In the genomic region with DNA sequence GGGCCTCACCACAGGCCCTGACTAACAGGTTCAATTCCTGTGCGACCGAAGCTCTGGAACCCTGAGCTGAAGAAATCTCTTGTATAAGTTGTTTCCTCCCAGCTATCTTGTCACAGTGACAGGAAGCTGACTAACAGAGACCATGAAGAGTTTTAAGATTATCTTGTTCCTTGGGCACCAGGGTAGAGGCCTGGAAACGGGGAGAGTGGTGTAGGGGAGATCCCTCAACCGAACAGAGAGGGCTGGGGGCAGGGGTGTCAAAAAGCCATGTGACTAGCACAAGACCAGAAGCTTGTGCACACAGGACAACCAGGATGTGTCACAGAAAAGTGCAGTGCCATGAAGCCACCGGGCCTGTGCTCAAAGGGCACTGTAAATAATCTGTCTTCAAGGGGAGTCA, we compare ENCODE assay signal across 17 mouse cellular contexts.
"Had no signal": no experiment of that assay in that cellular context is flagged by ENCODE, and none has a peak within 500 bp of the region (broad histone marks: within the 10 kb centered on the region; RNA-seq: fewer than 3 reads in every experiment).

No protein-coding gene starts in this region.

- DNase-seq: kidney, adult 9 months; kidney, postnatal 14 days; kidney, postnatal 4 days; left cerebral cortex, postnatal 4 days; liver, postnatal 0 days; lung, embryonic 14.5 days; midbrain, embryonic 14.5 days; right cerebral cortex, postnatal 4 days; thymus, adult 2 months; thymus, postnatal 14 days; thymus, postnatal 4 days had no signal

- ATAC-seq: liver, postnatal 0 days; lung, postnatal 0 days had no signal

- H3K27me3 ChIP-seq: limb, embryonic 12.5 days; limb, embryonic 15.5 days had no signal

- H3K4me3 ChIP-seq: limb, embryonic 12.5 days; limb, embryonic 15.5 days had no signal

- H3K36me3 ChIP-seq: limb, embryonic 12.5 days; limb, embryonic 15.5 days had no signal

- H3K27ac ChIP-seq: limb, embryonic 12.5 days; liver, embryonic 14.5 days; macrophage; stomach, postnatal 0 days had no signal

- H3K9me3 ChIP-seq: limb, embryonic 12.5 days; limb, embryonic 15.5 days had no signal
